Mouse (Mus musculus) limb, embryonic 11.5 days (tissue): ENCODE measurements around the gene Ece1. TPM values are rescaled to one million over a fixed set of nuclear protein-coding genes. Genes with fewer than 3 reads are reported as not detected.

ENCODE experiments used
- ATAC-seq: fragments of 200-750 bp; cut with Nextera tagmentation; 2 replicates; pipeline ENCODE4 v1.8.0; 2017; ENCODE audit warnings: low read depth; ENCODE audit not compliant: insufficient number of reproducible peaks, low FRiP score, low TSS enrichment
- DNase-seq: peaks from one replicate; pipeline ENCODE4 v3.0.0-alpha.2; 2015; ENCODE audit warnings: low spot score
- H3K27ac ChIP-seq: fragments of 300-500 bp; sonication (generic); replicated peaks from 2 replicates; pipeline ENCODE4 v1.5.1; 2014; ENCODE audit warnings: low read depth, mild to moderate bottlenecking, low read length
- H3K27me3 ChIP-seq: fragments of 300-500 bp; sonication (generic); 2 replicates; pipeline ENCODE4 v1.6.1; 2014; ENCODE audit warnings: mild to moderate bottlenecking, low read length, mixed read lengths; ENCODE audit not compliant: control insufficient read depth, insufficient read depth
- H3K36me3 ChIP-seq: fragments of 300-500 bp; sonication (generic); 2 replicates; pipeline ENCODE4 v1.6.1; 2014; ENCODE audit warnings: mild to moderate bottlenecking, low read length, moderate library complexity, mixed read lengths; ENCODE audit not compliant: control insufficient read depth, insufficient read depth
- H3K4me1 ChIP-seq: fragments of 300-500 bp; sonication (generic); 2 replicates; pipeline ENCODE4 v1.6.1; 2014; ENCODE audit warnings: low read length, mixed read lengths; ENCODE audit not compliant: control insufficient read depth, insufficient read depth
- H3K4me2 ChIP-seq: fragments of 300-500 bp; sonication (generic); 2 replicates; pipeline ENCODE4 v1.6.1; 2014; ENCODE audit warnings: low read depth, mild to moderate bottlenecking, moderate library complexity; ENCODE audit not compliant: severe bottlenecking
- H3K4me3 ChIP-seq: fragments of 300-500 bp; sonication (generic); 2 replicates; pipeline ENCODE4 v1.5.1; 2014; ENCODE audit warnings: low read depth, low read length
- H3K9ac ChIP-seq: fragments of 300-500 bp; sonication (generic); 2 replicates; pipeline ENCODE4 v1.6.1; 2014; ENCODE audit warnings: mild to moderate bottlenecking, low read length
- H3K9me3 ChIP-seq: fragments of 300-500 bp; sonication (generic); 2 replicates; pipeline ENCODE4 v1.6.1; 2016; ENCODE audit warnings: low read length; ENCODE audit not compliant: control insufficient read depth
- WGBS: fragments of 180-500 bp; shearing (Covaris S2); extraction: QIAGEN DNeasy Blood & Tissue Kit; methylation state at CpG from one replicate; pipeline ENCODE4 v1.1.7; 2014; 5-methylcytosine and 5-hydroxymethylcytosine counted together
- polyA plus RNA-seq: library from polyadenylated mRNA; unstranded; fragments of >200 nt; fragmentation: Nextera tagmentation; extraction: Ambion mirVana; gene quantifications from 2 replicates; pipeline ENCODE4 v1.2.1, GENCODE M21; 2014

Gene Ece1
- polyA plus RNA-seq, 1 experiment from 2014 or later = 38.0 TPM

- peak overlapping the region; percentile 58 for H3K4me3 ChIP-seq
- peak; percentile 40 for DNase-seq
- H3K9me3 ChIP-seq = no peaks in the 10 kb centered on the region
- H3K27me3 ChIP-seq = no peaks in the 10 kb centered on the region
- ATAC-seq = peak; percentile 59
- H3K4me2 ChIP-seq = peak overlapping the region; percentile 59
- H3K9ac ChIP-seq = peak overlapping the region; percentile 71
- WGBS = 19% methylated on average over 17 of the region's 17 CpGs
- no peaks in the 10 kb centered on the region for H3K36me3 ChIP-seq
- H3K27ac ChIP-seq = no peak overlapping the region; the same call in 1 of the 2 replicates
- H3K4me1 ChIP-seq = peaks cover 20% of the 10 kb centered on the region
Observed at GRCm38 (mm10) chr4:137861461-137862011, 501 bp upstream of the Ece1 start.

- no peaks in the 10 kb centered on the region for H3K27me3 ChIP-seq
- no peak overlapping the region; the same call in 1 of the 2 replicates for H3K27ac ChIP-seq
- peak overlapping the region; percentile 71 for H3K9ac ChIP-seq
- H3K4me1 ChIP-seq = peaks cover 24% of the 10 kb centered on the region
- ATAC-seq (no peak), DNase-seq (no peak)
- 18% methylated on average over 21 of the region's 21 CpGs for WGBS
- no peaks in the 10 kb centered on the region for H3K36me3 ChIP-seq
- no peaks in the 10 kb centered on the region for H3K9me3 ChIP-seq
- peak overlapping the region; percentile 58 for H3K4me3 ChIP-seq
- peak overlapping the region; percentile 59 for H3K4me2 ChIP-seq
Observed at GRCm38 (mm10) chr4:137862516-137863240, 641 bp downstream of the Ece1 start.

- H3K9me3 ChIP-seq = no peaks in the 10 kb centered on the region
- no peaks in the 10 kb centered on the region for H3K36me3 ChIP-seq
- WGBS = 91% methylated on average over 4 of the region's 4 CpGs
- no peak overlapping the region for H3K4me3 ChIP-seq
- no peaks in the 10 kb centered on the region for H3K27me3 ChIP-seq
- ATAC-seq (no peak), DNase-seq (no peak)
- H3K27ac ChIP-seq = no peak overlapping the region
- H3K9ac ChIP-seq = no peak overlapping the region
- peaks cover 25% of the 10 kb centered on the region for H3K4me1 ChIP-seq
- H3K4me2 ChIP-seq = no peak overlapping the region
Observed at GRCm38 (mm10) chr4:137864031-137864430, 2.0 kb downstream of the Ece1 start.

GRCm38 (mm10) chr4:137864769-137865168 lies 2.7 kb downstream of the Ece1 start:
- Histone ChIP-seq H3K27ac (no peak overlapping the region), H3K4me1 (peaks cover 26% of the 10 kb centered on the region), H3K9ac (no peak overlapping the region), H3K4me2 (no peak overlapping the region), H3K4me3 (no peak overlapping the region), H3K27me3 (no peaks in the 10 kb centered on the region), H3K9me3 (no peaks in the 10 kb centered on the region), H3K36me3 (no peaks in the 10 kb centered on the region)
- 71% methylated on average over 9 of the region's 9 CpGs for WGBS
- DNase-seq (no peak), ATAC-seq (no peak)

- Histone ChIP-seq H3K4me2 (no peak overlapping the region), H3K4me1 (peaks cover 31% of the 10 kb centered on the region), H3K36me3 (no peaks in the 10 kb centered on the region), H3K4me3 (no peak overlapping the region), H3K9ac (no peak overlapping the region), H3K9me3 (no peaks in the 10 kb centered on the region), H3K27ac (no peak overlapping the region), H3K27me3 (no peaks in the 10 kb centered on the region)
- DNase-seq = no peak
- no peak for ATAC-seq
- 77% methylated on average over 10 of the region's 10 CpGs for WGBS
Observed at GRCm38 (mm10) chr4:137865221-137865641, 3.2 kb downstream of the Ece1 start.

- WGBS = 53% methylated on average over 19 of the region's 19 CpGs
- Histone ChIP-seq H3K9ac (no peak overlapping the region), H3K4me3 (no peak overlapping the region), H3K27me3 (no peaks in the 10 kb centered on the region), H3K4me2 (no peak overlapping the region), H3K36me3 (no peaks in the 10 kb centered on the region), H3K9me3 (no peaks in the 10 kb centered on the region), H3K4me1 (peaks cover 32% of the 10 kb centered on the region), H3K27ac (no peak overlapping the region)
- DNase-seq (no peak), ATAC-seq (no peak)
Observed at GRCm38 (mm10) chr4:137866206-137866863, 4.3 kb downstream of the Ece1 start.

- DNase-seq = no peak
Observed at GRCm38 (mm10) chr4:137867225-137867624, 5.2 kb downstream of the Ece1 start.

GRCm38 (mm10) chr4:137867675-137868257 lies 5.7 kb downstream of the Ece1 start:
- no peak for ATAC-seq

More at GRCm38 (mm10) chr4:137867225-137867624, 5.2 kb downstream of the Ece1 start:
- Histone ChIP-seq H3K9ac (no peak overlapping the region), H3K4me3 (no peak overlapping the region), H3K27ac (no peak overlapping the region), H3K36me3 (no peaks in the 10 kb centered on the region), H3K4me2 (no peak overlapping the region), H3K27me3 (no peaks in the 10 kb centered on the region), H3K4me1 (peaks cover 32% of the 10 kb centered on the region), H3K9me3 (no peaks in the 10 kb centered on the region)
- 66% methylated on average over 4 of the region's 4 CpGs for WGBS
- ATAC-seq = no peak

More at GRCm38 (mm10) chr4:137867675-137868257, 5.7 kb downstream of the Ece1 start:
- no peaks in the 10 kb centered on the region for H3K36me3 ChIP-seq
- no peak for DNase-seq
- WGBS = 65% methylated on average over 13 of the region's 13 CpGs
- no peaks in the 10 kb centered on the region for H3K27me3 ChIP-seq
- no peaks in the 10 kb centered on the region for H3K9me3 ChIP-seq
- H3K4me3 ChIP-seq = no peak overlapping the region
- no peak overlapping the region for H3K9ac ChIP-seq
- peaks cover 28% of the 10 kb centered on the region for H3K4me1 ChIP-seq
- H3K27ac ChIP-seq = no peak overlapping the region
- no peak overlapping the region for H3K4me2 ChIP-seq
